Mouse (Mus musculus) neural tube, embryonic 15.5 days (tissue): ENCODE results near the gene Acsm1. TPM values are rescaled to one million over a fixed set of nuclear protein-coding genes. Genes with fewer than 3 reads are reported as not detected.
A peak's percentile ranks its signal among the peaks of the same experiment; 100 is the strongest.

Experiments used
- ATAC-seq: fragments of 200-750 bp; cut with Nextera tagmentation; 2 replicates; pipeline ENCODE4 v1.8.0; 2017; ENCODE audit warnings: mild to moderate bottlenecking, moderate TSS enrichment, moderate library complexity; ENCODE audit not compliant: low FRiP score
- H3K27ac ChIP-seq: fragments of 300-500 bp; sonication (generic); replicated peaks from 2 replicates; pipeline ENCODE4 v1.5.1; 2015; ENCODE audit warnings: mild to moderate bottlenecking, inconsistent platforms
- H3K27me3 ChIP-seq: fragments of 300-500 bp; sonication (generic); replicated peaks from 2 replicates; pipeline ENCODE4 v1.6.1; 2015; ENCODE audit warnings: inconsistent platforms
- H3K36me3 ChIP-seq: fragments of 300-500 bp; sonication (generic); 2 replicates; pipeline ENCODE4 v1.6.1; 2015; ENCODE audit warnings: inconsistent platforms
- H3K4me1 ChIP-seq: fragments of 300-500 bp; sonication (generic); 2 replicates; pipeline ENCODE4 v1.6.1; 2015; ENCODE audit warnings: inconsistent platforms
- H3K4me2 ChIP-seq: fragments of 300-500 bp; sonication (generic); 2 replicates; pipeline ENCODE4 v1.6.1; 2015; ENCODE audit warnings: inconsistent platforms, mild to moderate bottlenecking, moderate library complexity
- H3K4me3 ChIP-seq: fragments of 300-500 bp; sonication (generic); replicated peaks from 2 replicates; pipeline ENCODE4 v1.5.1; 2015; ENCODE audit warnings: mild to moderate bottlenecking, inconsistent platforms
- H3K9ac ChIP-seq: fragments of 300-500 bp; sonication (generic); replicated peaks from 2 replicates; pipeline ENCODE4 v1.6.1; 2015; ENCODE audit warnings: mild to moderate bottlenecking, inconsistent platforms
- H3K9me3 ChIP-seq: fragments of 300-500 bp; sonication (generic); replicated peaks from 2 replicates; pipeline ENCODE4 v1.6.1; 2016; ENCODE audit warnings: inconsistent platforms
- WGBS: fragments of 180-500 bp; shearing (Covaris S2); methylation state at CpG from one replicate; pipeline ENCODE4 v1.1.7; 2015; ENCODE audit warnings: mixed read lengths; 5-methylcytosine and 5-hydroxymethylcytosine counted together
- polyA plus RNA-seq: library from polyadenylated mRNA; unstranded; fragments of >200 nt; fragmentation: Nextera tagmentation; extraction: Ambion mirVana; gene quantifications from 2 replicates; pipeline ENCODE4 v1.2.1, GENCODE M21; 2015

Acsm1 gene
- polyA plus RNA-seq, 1 experiment from 2014 or later: not detected

DNA sequence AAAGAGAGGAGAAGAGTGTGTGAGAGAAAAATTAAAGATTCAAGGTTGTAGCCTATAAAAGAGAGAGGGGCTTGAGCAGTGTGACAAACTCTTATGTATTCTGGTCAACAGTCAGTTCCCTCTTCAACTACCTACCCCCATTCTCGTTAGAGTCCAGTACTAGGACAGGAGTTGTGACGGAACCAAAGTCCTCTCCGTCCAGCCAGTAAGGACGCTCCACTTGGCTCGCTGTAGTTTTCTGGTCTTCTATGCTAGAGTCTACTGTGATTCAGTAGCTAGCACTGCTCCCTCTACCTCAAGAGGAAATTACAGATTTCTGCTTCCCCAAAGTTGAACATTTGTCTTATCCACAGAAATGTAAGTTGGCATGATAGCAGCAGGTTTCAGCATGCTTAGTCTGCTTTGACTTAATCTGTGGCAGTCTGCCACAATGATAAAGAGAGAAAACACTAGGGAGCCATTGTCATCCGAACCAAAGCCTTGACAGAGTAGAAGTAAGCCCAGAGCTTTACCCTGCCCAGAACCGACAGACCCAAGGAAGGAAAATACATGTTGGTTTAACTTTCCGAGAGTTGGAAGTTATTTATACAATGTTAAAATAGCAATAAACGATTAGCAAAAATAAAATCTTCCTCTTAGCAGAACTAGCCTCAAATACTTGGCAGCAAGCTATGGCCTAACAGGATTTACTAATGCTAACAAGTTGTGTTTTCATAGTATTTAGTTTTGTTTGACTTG, 731 bp upstream of the Acsm1 start:
- H3K4me2 ChIP-seq: no peak overlapping the region
- no peaks in the 10 kb centered on the region for H3K4me1 ChIP-seq
- H3K9me3 ChIP-seq: no peaks in the 10 kb centered on the region
- H3K27ac ChIP-seq: no peak overlapping the region
- WGBS: 81% methylated on average over 9 of the region's 9 CpGs
- no peak overlapping the region for H3K9ac ChIP-seq
- no peaks in the 10 kb centered on the region for H3K27me3 ChIP-seq
- H3K4me3 ChIP-seq: no peak overlapping the region
- H3K36me3 ChIP-seq: no peaks in the 10 kb centered on the region
- no peak for ATAC-seq

DNA sequence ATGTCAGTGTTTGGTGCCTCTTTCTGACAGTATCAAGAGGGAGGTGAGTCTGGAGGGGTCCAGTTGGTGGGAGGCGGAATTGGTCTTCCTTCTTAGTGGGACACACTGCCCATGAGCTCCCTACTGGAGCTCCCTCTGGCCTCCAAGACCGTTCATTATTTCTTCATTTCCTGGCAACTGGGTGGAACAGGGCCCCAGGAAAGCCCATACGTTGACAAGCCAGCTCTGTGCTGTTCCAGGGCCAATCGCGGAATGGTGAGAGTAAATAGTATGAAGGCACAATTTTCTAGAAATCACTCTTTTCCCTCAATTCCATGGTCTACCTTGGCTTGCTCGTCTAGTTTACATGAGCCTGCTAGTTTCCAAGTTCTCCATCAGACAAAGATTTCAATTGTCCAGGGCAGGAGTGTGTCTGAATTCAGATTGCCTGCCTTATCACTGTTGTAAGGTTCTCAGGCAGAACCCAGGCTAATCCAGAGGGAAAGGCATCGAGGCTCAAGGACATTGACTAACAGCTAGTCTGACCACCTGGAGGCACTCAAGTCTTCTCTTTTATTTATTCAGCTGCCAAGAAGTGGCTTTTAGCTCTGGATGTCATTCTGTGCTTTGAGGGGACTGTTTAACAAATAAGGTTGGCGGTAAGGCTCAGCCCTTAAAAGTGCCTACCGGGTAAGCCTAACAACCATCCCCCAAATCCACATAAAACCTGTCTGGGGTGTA, 1.1 kb downstream of the Acsm1 start:
- Histone ChIP-seq H3K4me3 (no peak overlapping the region), H3K4me2 (no peak overlapping the region), H3K9ac (no peak overlapping the region), H3K9me3 (no peaks in the 10 kb centered on the region), H3K27me3 (no peaks in the 10 kb centered on the region), H3K36me3 (no peaks in the 10 kb centered on the region), H3K4me1 (no peaks in the 10 kb centered on the region), H3K27ac (no peak overlapping the region)
- no peak for ATAC-seq
- 84% methylated on average over 9 of the region's 9 CpGs for WGBS

GRCm38 (mm10) chr7:119616531-119616930, 9.7 kb downstream of the Acsm1 start:
- ATAC-seq: no peak
- no peak overlapping the region for H3K9ac ChIP-seq
- H3K27ac ChIP-seq: no peak overlapping the region
- no peaks in the 10 kb centered on the region for H3K27me3 ChIP-seq
- no peaks in the 10 kb centered on the region for H3K4me1 ChIP-seq
- WGBS: 81% methylated on average over 1 of the region's 1 CpGs
- no peak overlapping the region for H3K4me2 ChIP-seq
- no peaks in the 10 kb centered on the region for H3K36me3 ChIP-seq
- H3K4me3 ChIP-seq: no peak overlapping the region
- no peaks in the 10 kb centered on the region for H3K9me3 ChIP-seq

DNA sequence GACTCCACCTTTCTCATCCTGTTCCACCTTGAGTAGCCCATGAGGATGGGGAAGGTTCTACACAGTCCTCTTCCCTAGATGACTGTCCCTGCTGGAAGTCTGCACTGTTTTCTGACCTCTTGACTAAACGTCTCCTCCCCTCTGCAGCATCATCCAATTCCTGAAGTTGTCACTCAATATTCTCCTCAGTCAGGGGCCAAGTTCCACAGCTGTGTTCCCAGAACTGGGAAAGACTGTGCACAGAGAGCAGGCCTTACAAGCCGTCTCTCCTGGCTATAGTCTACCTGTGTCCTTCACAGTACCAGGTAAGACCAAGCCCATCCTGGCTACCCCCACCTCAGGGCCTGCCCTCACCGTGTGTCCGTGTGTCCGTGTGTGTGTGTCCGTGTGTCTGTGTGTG, 10.8 kb downstream of the Acsm1 start:
- no peak overlapping the region for H3K27ac ChIP-seq
- whole genome bisulfite sequencing: 94% methylated on average over 6 of the region's 6 CpGs
- H3K4me3 ChIP-seq: no peak overlapping the region
- no peak overlapping the region for H3K9ac ChIP-seq
- H3K9me3 ChIP-seq: no peaks in the 10 kb centered on the region
- H3K4me2 ChIP-seq: no peak overlapping the region
- H3K4me1 ChIP-seq: no peaks in the 10 kb centered on the region
- no peaks in the 10 kb centered on the region for H3K27me3 ChIP-seq
- ATAC-seq: no peak
- no peaks in the 10 kb centered on the region for H3K36me3 ChIP-seq

DNA sequence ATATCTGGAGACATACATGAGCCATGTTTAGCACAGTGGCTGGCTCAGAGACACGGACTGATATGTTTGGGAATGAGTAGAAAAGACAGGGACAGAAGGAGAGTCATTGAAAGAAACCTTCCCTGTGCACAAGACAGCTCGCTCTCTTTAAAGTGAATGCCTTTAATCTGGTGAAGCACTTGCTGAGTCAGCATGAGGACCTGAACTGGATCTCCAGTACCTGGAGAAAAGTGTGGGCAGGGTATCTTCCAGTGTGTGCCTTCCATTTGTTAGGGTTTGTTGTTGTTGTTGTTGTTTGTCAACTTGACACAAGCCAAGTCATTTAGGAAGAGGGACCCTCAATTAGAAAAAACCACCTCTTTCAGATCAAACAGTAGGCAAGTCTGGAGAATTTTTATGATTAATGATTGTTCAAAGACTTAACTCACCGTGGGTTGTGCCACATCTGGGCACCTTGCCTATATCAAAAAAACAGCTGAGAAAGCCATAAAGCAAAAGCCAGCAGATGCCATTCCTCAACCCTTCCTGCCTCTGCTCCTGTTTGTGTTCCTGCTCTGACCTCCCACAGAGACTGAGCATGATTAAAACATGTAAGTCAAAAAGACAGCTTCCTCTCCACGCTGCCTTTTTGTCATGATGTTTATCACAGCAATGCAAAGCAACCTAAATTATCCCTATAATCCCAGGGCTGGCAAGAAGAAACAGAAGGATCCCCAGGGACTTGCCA, 11.5 kb downstream of the Acsm1 start:
- Histone ChIP-seq H3K27ac (no peak overlapping the region), H3K9ac (no peak overlapping the region), H3K4me2 (no peak overlapping the region), H3K4me3 (no peak overlapping the region), H3K36me3 (no peaks in the 10 kb centered on the region), H3K4me1 (no peaks in the 10 kb centered on the region), H3K27me3 (no peaks in the 10 kb centered on the region), H3K9me3 (no peaks in the 10 kb centered on the region)
- WGBS: 58% methylated on average over 4 of the region's 4 CpGs
- no peak for ATAC-seq

GRCm38 (mm10) chr7:119620157-119620556, 13.3 kb downstream of the Acsm1 start:
- Histone ChIP-seq H3K4me1 (no peaks in the 10 kb centered on the region), H3K27ac (no peak overlapping the region), H3K9me3 (no peaks in the 10 kb centered on the region), H3K4me3 (no peak overlapping the region), H3K36me3 (no peaks in the 10 kb centered on the region), H3K27me3 (no peaks in the 10 kb centered on the region), H3K9ac (no peak overlapping the region), H3K4me2 (no peak overlapping the region)
- ATAC-seq: no peak

GRCm38 (mm10) chr7:119638773-119639172, 31.9 kb downstream of the Acsm1 start:
- H3K27me3 ChIP-seq: no peaks in the 10 kb centered on the region
- no peak overlapping the region for H3K4me2 ChIP-seq
- ATAC-seq: no peak
- no peak overlapping the region for H3K9ac ChIP-seq
- no peaks in the 10 kb centered on the region for H3K9me3 ChIP-seq
- no peaks in the 10 kb centered on the region for H3K4me1 ChIP-seq
- no peak overlapping the region for H3K4me3 ChIP-seq
- no peak overlapping the region for H3K27ac ChIP-seq
- no peaks in the 10 kb centered on the region for H3K36me3 ChIP-seq

DNA sequence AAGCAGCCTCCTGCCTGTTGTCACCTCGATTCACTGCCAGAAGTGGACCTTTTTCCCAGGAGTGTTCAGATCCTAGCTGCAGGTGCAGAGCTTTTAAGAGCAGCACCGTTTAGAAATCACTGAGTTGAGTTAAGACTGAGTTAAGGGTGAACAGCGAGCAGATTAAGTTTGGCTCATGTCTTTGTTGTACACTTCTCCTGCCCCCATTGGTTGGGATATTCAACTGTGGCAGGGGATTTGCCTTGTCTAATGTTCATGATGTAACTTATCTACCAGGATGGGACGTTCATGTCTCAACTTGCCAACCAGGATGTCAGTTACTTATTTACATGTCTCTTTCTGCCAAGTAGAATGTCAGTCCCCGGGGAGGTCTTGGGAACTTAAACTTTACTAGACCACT, 35.5 kb downstream of the Acsm1 start:
- H3K4me3 ChIP-seq: no peak overlapping the region
- H3K27me3 ChIP-seq: no peaks in the 10 kb centered on the region
- H3K9ac ChIP-seq: no peak overlapping the region
- no peaks in the 10 kb centered on the region for H3K36me3 ChIP-seq
- H3K4me2 ChIP-seq: no peak overlapping the region
- no peak overlapping the region for H3K27ac ChIP-seq
- H3K9me3 ChIP-seq: no peaks in the 10 kb centered on the region
- no peak for ATAC-seq
- no peaks in the 10 kb centered on the region for H3K4me1 ChIP-seq
- 81% methylated on average over 5 of the region's 5 CpGs for WGBS

- H3K4me2 ChIP-seq: no peak overlapping the region
- no peak overlapping the region for H3K4me3 ChIP-seq
- no peak overlapping the region for H3K9ac ChIP-seq
- no peak for ATAC-seq
- H3K9me3 ChIP-seq: no peaks in the 10 kb centered on the region
- no peaks in the 10 kb centered on the region for H3K4me1 ChIP-seq
- H3K27ac ChIP-seq: no peak overlapping the region
- 92% methylated on average over 3 of the region's 3 CpGs for WGBS
- no peaks in the 10 kb centered on the region for H3K36me3 ChIP-seq
- H3K27me3 ChIP-seq: no peaks in the 10 kb centered on the region
Observed at GRCm38 (mm10) chr7:119667893-119668292, 61.1 kb downstream of the Acsm1 start.

GRCm38 (mm10) chr7:119670395-119670794, 63.6 kb downstream of the Acsm1 start:
- H3K36me3 ChIP-seq: no peaks in the 10 kb centered on the region
- H3K4me1 ChIP-seq: no peaks in the 10 kb centered on the region
- no peak overlapping the region for H3K27ac ChIP-seq
- no peak overlapping the region for H3K4me3 ChIP-seq
- 65% methylated on average over 5 of the region's 5 CpGs for WGBS
- no peak overlapping the region for H3K4me2 ChIP-seq
- H3K9ac ChIP-seq: no peak overlapping the region
- H3K9me3 ChIP-seq: no peaks in the 10 kb centered on the region
- ATAC-seq: no peak
- H3K27me3 ChIP-seq: no peaks in the 10 kb centered on the region

- no peak overlapping the region for H3K4me2 ChIP-seq
- H3K9me3 ChIP-seq: no peaks in the 10 kb centered on the region
- 54% methylated on average over 6 of the region's 6 CpGs for WGBS
- H3K27me3 ChIP-seq: no peaks in the 10 kb centered on the region
- no peaks in the 10 kb centered on the region for H3K36me3 ChIP-seq
- no peak overlapping the region for H3K9ac ChIP-seq
- no peaks in the 10 kb centered on the region for H3K4me1 ChIP-seq
- ATAC-seq: no peak
- no peak overlapping the region for H3K4me3 ChIP-seq
- H3K27ac ChIP-seq: no peak overlapping the region
Observed at GRCm38 (mm10) chr7:119670925-119671324, 64.1 kb downstream of the Acsm1 start.

DNA sequence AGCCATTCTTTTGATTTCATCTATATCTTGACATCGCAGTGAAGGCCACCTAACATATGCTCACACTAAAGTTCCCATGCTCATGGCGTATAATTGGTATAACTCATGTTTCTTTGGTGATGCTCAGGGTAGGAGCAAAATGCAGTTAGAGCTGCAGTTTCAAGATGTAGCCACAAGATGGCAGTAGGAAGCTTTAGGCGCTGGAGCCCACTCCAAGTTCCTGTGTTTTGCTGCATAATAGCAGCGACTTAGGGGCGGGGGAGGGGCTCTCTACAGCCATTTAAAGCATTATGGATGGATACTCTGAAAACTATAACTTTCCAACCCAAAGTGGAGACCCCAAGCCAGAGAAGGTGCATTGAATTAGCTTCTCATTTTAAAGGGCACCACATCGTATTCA, 66.6 kb downstream of the Acsm1 start:
- Histone ChIP-seq H3K9ac (no peak overlapping the region), H3K4me3 (no peak overlapping the region), H3K4me1 (no peaks in the 10 kb centered on the region), H3K36me3 (no peaks in the 10 kb centered on the region), H3K9me3 (no peaks in the 10 kb centered on the region), H3K4me2 (no peak overlapping the region), H3K27me3 (no peaks in the 10 kb centered on the region), H3K27ac (no peak overlapping the region)
- peak; percentile 61; the same call in 1 of the 2 replicates for ATAC-seq
- 20% methylated on average over 6 of the region's 6 CpGs for WGBS
